Mouse (Mus musculus) small intestine, adult 2 months (tissue): ENCODE measurements around the gene Sp100. TPM values are rescaled to one million over a fixed set of nuclear protein-coding genes. Genes with fewer than 3 reads are reported as not detected.

Experiments
- H3K27ac ChIP-seq: fragments of 200-500 bp; 2 replicates; pipeline ENCODE4 v1.5.1; 2012; ENCODE audit warnings: low read depth, low read length, control low read depth, inconsistent platforms; ENCODE audit not compliant: insufficient read depth
- H3K27me3 ChIP-seq: fragments of 200-500 bp; 2 replicates; pipeline ENCODE4 v1.6.1; 2012; ENCODE audit warnings: mild to moderate bottlenecking, moderate library complexity, low read length, inconsistent platforms; ENCODE audit not compliant: control insufficient read depth, insufficient read depth
- H3K36me3 ChIP-seq: fragments of 200-500 bp; 2 replicates; pipeline ENCODE4 v1.6.1; 2012; ENCODE audit warnings: mild to moderate bottlenecking, low read length, control low read depth, inconsistent platforms; ENCODE audit not compliant: control insufficient read depth, insufficient read depth
- H3K4me1 ChIP-seq: fragments of 200-500 bp; 2 replicates; pipeline ENCODE4 v1.6.1; 2012; ENCODE audit warnings: low read length, inconsistent platforms, mixed read lengths; ENCODE audit not compliant: control insufficient read depth, insufficient read depth, insufficient read length
- H3K4me3 ChIP-seq: fragments of 200-500 bp; 2 replicates; pipeline ENCODE4 v1.5.1; 2012; ENCODE audit warnings: low read depth, mild to moderate bottlenecking, control low read depth, inconsistent platforms, low read length, moderate library complexity
- CTCF ChIP-seq: fragments of 200-500 bp; IDR thresholded peaks from 2 replicates; pipeline ENCODE4 v1.5.1; 2012; ENCODE audit warnings: low read depth, mild to moderate bottlenecking, control low read depth, inconsistent platforms, low read length, moderate library complexity, mixed read lengths; ENCODE audit not compliant: insufficient replicate concordance, insufficient read length; ENCODE audit errors: extremely low read depth
- POLR2A ChIP-seq: fragments of 200-500 bp; IDR thresholded peaks from 2 replicates; pipeline ENCODE4 v1.6.1; 2012; ENCODE audit warnings: low read depth, mild to moderate bottlenecking, control low read depth, inconsistent platforms, low read length, moderate library complexity
- WGBS: fragments of 180-500 bp; shearing (Covaris S2); methylation state at CpG from one replicate; pipeline ENCODE4 v1.1.7; 2018; 5-methylcytosine and 5-hydroxymethylcytosine counted together
- polyA plus RNA-seq: library from polyadenylated mRNA; depleted of rRNA; stranded (reverse); fragments of >200 nt; gene quantifications from 2 replicates; pipeline ENCODE4 v1.2.3, GENCODE M21; 2012; rRNA removed

The Sp100 gene
- polyA plus RNA-seq, 1 experiment: 10.1 TPM

GRCm38 (mm10) chr1:85751932-85752680 lies 102.3 kb downstream of the Sp100 start:
- Histone ChIP-seq H3K4me1 (no peaks in the 10 kb centered on the region), H3K36me3 (no peaks in the 10 kb centered on the region), H3K27me3 (no peaks in the 10 kb centered on the region), H3K4me3 (no peak overlapping the region), H3K27ac (peak overlapping the region; percentile 54)
- 79% methylated on average over 11 of the region's 11 CpGs for WGBS
- TF ChIP-seq CTCF: no peak
- no peak for TF ChIP-seq POLR2A

GRCm38 (mm10) chr1:85757531-85758230 lies 107.9 kb downstream of the Sp100 start:
- no peaks in the 10 kb centered on the region; the same call in 1 of the 2 replicates for H3K4me1 ChIP-seq
- H3K27ac ChIP-seq: no peak overlapping the region
- no peaks in the 10 kb centered on the region for H3K36me3 ChIP-seq
- no peak overlapping the region for H3K4me3 ChIP-seq
- no peaks in the 10 kb centered on the region for H3K27me3 ChIP-seq
- WGBS: 65% methylated on average over 6 of the region's 6 CpGs
- no peak for TF ChIP-seq POLR2A
- TF ChIP-seq CTCF: no peak

- H3K27me3 ChIP-seq: no peaks in the 10 kb centered on the region
- TF ChIP-seq POLR2A (no peak), CTCF (no peak)
- no peaks in the 10 kb centered on the region; the same call in 1 of the 2 replicates for H3K4me1 ChIP-seq
- H3K4me3 ChIP-seq: no peak overlapping the region
- 36% methylated on average over 14 of the region's 14 CpGs for WGBS
- H3K36me3 ChIP-seq: no peaks in the 10 kb centered on the region
- H3K27ac ChIP-seq: no peak overlapping the region
These were observed 108.6 kb downstream of the Sp100 start for GRCm38 (mm10) chr1:85758231-85758968.

GRCm38 (mm10) chr1:85758969-85759293 lies 109.1 kb downstream of the Sp100 start:
- WGBS: 20% methylated on average over 1 of the region's 1 CpGs
- Histone ChIP-seq H3K27me3 (no peaks in the 10 kb centered on the region), H3K27ac (no peak overlapping the region)

More at GRCm38 (mm10) chr1:85758969-85759293, 109.1 kb downstream of the Sp100 start:
- no peaks in the 10 kb centered on the region for H3K36me3 ChIP-seq
- TF ChIP-seq CTCF (no peak), POLR2A (no peak)
- no peaks in the 10 kb centered on the region; the same call in 1 of the 2 replicates for H3K4me1 ChIP-seq
- no peak overlapping the region for H3K4me3 ChIP-seq

Other genes starting within 250 kb of the Sp100 start
- not detected in 2 replicates for gene G530012D18Rik, start 74.3 kb upstream of the Sp100 start, polyA plus RNA-seq
- 5.4 and 11.7 TPM in 2 replicates for gene Sp110, start 51.2 kb upstream of the Sp100 start, polyA plus RNA-seq
- gene Sp140, start 49.6 kb upstream of the Sp100 start, polyA plus RNA-seq: 1.3 and 3.6 TPM in 2 replicates
- gene A630001G21Rik, start 128.7 kb downstream of the Sp100 start, polyA plus RNA-seq: 0.47 and 1.2 TPM in 2 replicates
- gene Cab39, start 143.5 kb downstream of the Sp100 start, polyA plus RNA-seq: 36.8 and 67.0 TPM in 2 replicates
- 51.3 and 95.0 TPM in 2 replicates for gene Itm2c, start 244.3 kb downstream of the Sp100 start, polyA plus RNA-seq